Mouse (Mus musculus) E14TG2a.4 (cell line): Measurements from ENCODE around the gene Foxp4.

ENCODE experiments used
- CTCF ChIP-seq: conservative IDR thresholded peaks from 2 replicates; pipeline ENCODE4 v1.5.1; 2014; ENCODE audit warnings: low read length
- NANOG ChIP-seq: IDR thresholded peaks from 2 replicates; pipeline ENCODE4 v1.6.1; 2014; ENCODE audit warnings: borderline replicate concordance, low read length, mixed read lengths

GRCm38 (mm10) chr17:47923678-47924382 lies 615 bp downstream of the Foxp4 start:
- no peak for TF ChIP-seq CTCF
- no peak for TF ChIP-seq NANOG
